Mouse (Mus musculus) heart, adult 2 months (tissue): ENCODE measurements around the gene Anks1.

Source experiments
- CTCF ChIP-seq: fragments of 200-600 bp; IDR thresholded peaks from 2 replicates; pipeline ENCODE4 v1.8.1; 2022; ENCODE audit warnings: antibody characterized with exemption, mild to moderate bottlenecking, moderate library complexity
- POLR2A ChIP-seq: fragments of 200-500 bp; IDR thresholded peaks from 2 replicates; pipeline ENCODE4 v1.6.1; 2011; ENCODE audit warnings: mild to moderate bottlenecking, low read depth, low read length, control low read depth; ENCODE audit not compliant: insufficient read depth

GRCm38 (mm10) chr17:27954629-27955402 lies 45.7 kb downstream of the Anks1 start:
- TF ChIP-seq POLR2A (no peak), CTCF (no peak)
